Mouse (Mus musculus) embryonic facial prominence, embryonic 10.5 days (tissue): ENCODE results near the gene Hoxa6. TPM values are rescaled to one million over a fixed set of nuclear protein-coding genes. Genes with fewer than 3 reads are reported as not detected.

ENCODE experiments used
- DNase-seq: peaks from one replicate; pipeline ENCODE4 v3.0.0-alpha.2; 2017; ENCODE audit warnings: low spot score
- H3K27ac ChIP-seq: fragments of 300-500 bp; sonication (generic); replicated peaks from 2 replicates; pipeline ENCODE4 v1.5.1; 2016; ENCODE audit warnings: mild to moderate bottlenecking
- H3K27me3 ChIP-seq: fragments of 300-500 bp; sonication (generic); replicated peaks from 2 replicates; pipeline ENCODE4 v1.6.1; 2016; ENCODE audit warnings: low read depth, mild to moderate bottlenecking; ENCODE audit not compliant: poor library complexity, severe bottlenecking
- H3K36me3 ChIP-seq: fragments of 300-500 bp; sonication (generic); replicated peaks from 2 replicates; pipeline ENCODE4 v1.6.1; 2016; ENCODE audit warnings: mild to moderate bottlenecking, moderate library complexity
- H3K4me1 ChIP-seq: fragments of 300-500 bp; sonication (generic); 2 replicates; pipeline ENCODE4 v1.6.1; 2016
- H3K4me3 ChIP-seq: fragments of 300-500 bp; sonication (generic); 2 replicates; pipeline ENCODE4 v1.5.1; 2016; ENCODE audit warnings: mild to moderate bottlenecking, moderate library complexity
- H3K9me3 ChIP-seq: fragments of 300-500 bp; sonication (generic); 2 replicates; pipeline ENCODE4 v1.6.1; 2016; ENCODE audit warnings: mild to moderate bottlenecking
- WGBS: fragments of 180-500 bp; shearing (Covaris S2); methylation state at CpG from one replicate; pipeline ENCODE4 v1.1.7; 2016; 5-methylcytosine and 5-hydroxymethylcytosine counted together
- polyA plus RNA-seq: library from polyadenylated mRNA; unstranded; fragments of >200 nt; fragmentation: Nextera tagmentation; extraction: Ambion mirVana; gene quantifications from 2 replicates; pipeline ENCODE4 v1.2.1, GENCODE M21; 2016

Gene Hoxa6
- polyA plus RNA-seq, 1 experiment from 2014 or later = not detected

DNA sequence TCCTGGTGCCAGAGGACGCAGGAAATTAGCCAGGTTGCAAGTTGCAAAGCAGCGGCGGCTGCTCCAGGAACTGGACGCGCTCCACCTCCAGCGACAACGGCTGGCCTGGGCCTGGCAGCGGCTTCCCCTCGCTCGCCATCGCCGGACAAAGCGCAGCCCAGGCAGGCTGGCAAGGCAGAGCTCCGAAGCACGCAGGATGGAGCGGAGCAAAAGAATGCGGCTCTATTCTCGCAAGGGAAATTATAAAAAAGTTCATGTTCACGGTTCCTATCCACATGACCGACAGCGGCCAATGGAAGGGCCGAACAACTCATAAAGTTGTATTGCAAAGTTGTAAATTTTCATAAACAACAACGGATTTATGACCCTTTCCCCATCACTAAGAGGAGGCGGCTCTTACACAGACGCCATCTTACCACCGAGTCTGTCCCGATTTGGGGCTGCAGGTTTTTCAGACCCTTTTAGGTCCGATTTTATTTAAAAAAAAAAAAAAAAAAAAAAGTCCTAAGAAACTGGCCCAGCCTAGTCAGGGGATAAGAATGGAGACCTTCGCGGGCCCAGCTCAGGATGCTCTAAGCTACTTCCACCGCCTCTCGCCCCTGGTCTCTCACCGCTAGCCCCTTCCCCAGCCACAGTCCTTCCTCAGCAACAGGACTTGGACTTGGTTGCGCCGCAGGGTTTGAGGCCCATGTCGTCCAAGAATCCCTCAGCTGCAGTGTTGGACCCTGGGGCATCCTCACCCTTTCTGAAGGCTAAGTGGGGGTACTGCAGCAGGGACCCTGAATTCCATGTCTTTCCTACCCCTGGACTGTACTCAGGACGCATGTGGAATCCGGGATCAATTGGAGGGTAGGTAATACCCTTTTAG is 4.8 kb upstream of the Hoxa6 start, which contains the start of the genes Hoxa3 and Gm28308:
Gene Hoxa3, minus strand, starts transcription at position 218 of the 868 bp plus-strand sequence.
Gene Gm28308, minus strand, starts transcription at position 221 of the 868 bp plus-strand sequence.
- Histone ChIP-seq H3K27me3 (peaks cover 100% of the 10 kb centered on the region), H3K9me3 (no peaks in the 10 kb centered on the region), H3K4me3 (peak within 1 kb of the TSS; percentile 9; the same call in 1 of the 2 replicates), H3K27ac (no peak within 1 kb of the TSS), H3K36me3 (no peaks in the 10 kb centered on the region), H3K4me1 (peaks cover 22% of the 10 kb centered on the region)
- 2% methylated on average over 38 of the region's 38 CpGs for WGBS
- DNase-seq = no peak

DNA sequence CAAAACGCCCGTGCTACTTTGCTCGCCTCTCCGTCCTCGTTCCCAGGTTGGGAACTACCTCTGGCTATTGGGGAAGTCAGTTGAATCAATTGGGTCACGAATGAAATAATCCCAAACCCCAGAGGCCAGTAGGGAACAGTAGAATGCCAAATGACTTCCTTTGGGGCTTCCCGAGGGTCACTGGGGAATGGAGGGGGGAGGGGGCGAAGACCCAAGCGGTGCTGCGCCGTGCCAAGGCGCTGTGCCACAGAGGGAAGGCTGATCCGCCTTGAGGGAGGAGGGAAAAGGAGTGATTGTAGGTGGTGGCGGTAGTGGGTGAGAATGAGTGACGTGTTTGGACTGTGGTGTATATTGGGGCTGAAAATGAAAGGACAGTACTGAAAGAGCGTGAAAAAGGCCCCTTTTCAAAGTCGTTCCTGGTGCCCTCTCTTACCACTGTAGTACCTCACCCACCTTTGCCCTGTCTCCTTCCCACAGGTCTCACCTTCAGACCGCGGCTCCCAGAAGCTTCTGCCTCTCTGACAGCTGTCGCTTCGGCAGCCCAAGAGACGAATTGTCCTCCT is 4.1 kb upstream of the Hoxa6 start:
- H3K36me3 ChIP-seq = no peaks in the 10 kb centered on the region
- no peaks in the 10 kb centered on the region for H3K9me3 ChIP-seq
- H3K27ac ChIP-seq = no peak overlapping the region
- WGBS = 2% methylated on average over 22 of the region's 22 CpGs
- no peak for DNase-seq
- peaks cover 20% of the 10 kb centered on the region for H3K4me1 ChIP-seq
- H3K27me3 ChIP-seq = peaks cover 100% of the 10 kb centered on the region
- H3K4me3 ChIP-seq = no peak overlapping the region

DNA sequence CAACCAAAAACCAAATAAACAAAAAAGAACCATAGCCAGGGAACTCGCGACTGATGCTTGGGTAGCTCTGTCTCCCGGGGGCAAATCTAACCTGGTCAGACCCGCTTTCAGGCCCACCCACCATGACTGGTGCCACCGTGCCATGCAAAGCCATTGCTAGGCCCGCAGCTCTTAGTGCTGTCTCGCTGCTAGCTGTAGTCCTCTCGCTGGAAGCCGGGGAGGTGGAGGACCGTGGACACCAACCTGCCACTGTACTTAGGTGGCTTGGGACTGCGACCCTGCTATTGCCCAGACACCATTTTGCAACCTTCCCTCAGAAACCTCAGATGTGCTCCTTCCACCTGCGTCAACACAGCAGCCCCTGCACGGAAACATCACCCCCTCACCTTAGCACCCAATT is 3.4 kb upstream of the Hoxa6 start:
- DNase-seq = no peak
- Histone ChIP-seq H3K9me3 (no peaks in the 10 kb centered on the region), H3K36me3 (no peaks in the 10 kb centered on the region), H3K4me1 (peaks cover 13% of the 10 kb centered on the region), H3K27ac (no peak overlapping the region), H3K27me3 (peaks cover 100% of the 10 kb centered on the region), H3K4me3 (no peak overlapping the region)
- 3% methylated on average over 13 of the region's 13 CpGs for WGBS

GRCm38 (mm10) chr6:52211170-52211935 is 2.8 kb upstream of the Hoxa6 start:
- H3K27ac ChIP-seq = no peak overlapping the region
- no peaks in the 10 kb centered on the region for H3K36me3 ChIP-seq
- 0 out of 2 replicates have a peak overlapping the region, but pooled peaks have one; percentile 20 for H3K4me3 ChIP-seq
- under 1% methylated on average over 37 of the region's 37 CpGs for WGBS
- peaks cover 10% of the 10 kb centered on the region; the same call in 1 of the 2 replicates for H3K4me1 ChIP-seq
- DNase-seq = peak; percentile 85
- peaks cover 100% of the 10 kb centered on the region for H3K27me3 ChIP-seq
- H3K9me3 ChIP-seq = no peaks in the 10 kb centered on the region

DNA sequence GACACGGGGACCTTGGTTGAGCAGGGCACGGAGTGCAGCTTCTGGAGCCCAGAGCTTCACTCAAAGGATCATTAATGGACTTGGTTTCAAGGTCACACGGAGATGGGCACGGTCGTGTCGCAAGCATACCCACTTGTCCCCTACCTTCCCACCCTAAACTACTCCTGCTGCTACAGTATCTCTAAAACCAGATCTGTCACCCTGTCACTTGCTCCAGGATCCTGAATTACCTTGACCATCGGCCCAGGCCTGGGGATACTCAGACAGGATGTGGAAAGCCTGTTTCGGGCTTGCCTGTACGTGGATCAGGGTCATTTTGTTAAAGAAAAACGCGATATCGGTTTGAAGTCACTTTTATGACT is 1.1 kb upstream of the Hoxa6 start:
- Histone ChIP-seq H3K36me3 (no peaks in the 10 kb centered on the region), H3K9me3 (no peaks in the 10 kb centered on the region), H3K27ac (no peak overlapping the region), H3K4me1 (peaks cover 10% of the 10 kb centered on the region; the same call in 1 of the 2 replicates), H3K27me3 (peaks cover 100% of the 10 kb centered on the region), H3K4me3 (no peak overlapping the region)
- peak; percentile 42 for DNase-seq
- whole genome bisulfite sequencing = 6% methylated on average over 12 of the region's 12 CpGs

- Histone ChIP-seq H3K4me3 (peak overlapping the region; percentile 21), H3K27ac (no peak overlapping the region), H3K36me3 (no peaks in the 10 kb centered on the region), H3K4me1 (peaks cover 15% of the 10 kb centered on the region), H3K27me3 (peaks cover 100% of the 10 kb centered on the region), H3K9me3 (no peaks in the 10 kb centered on the region)
- WGBS = 3% methylated on average over 18 of the region's 18 CpGs
- DNase-seq = peak; percentile 42
These were observed 554 bp upstream of the Hoxa6 start for GRCm38 (mm10) chr6:52208868-52209684.

GRCm38 (mm10) chr6:52207684-52207976 is 892 bp downstream of the Hoxa6 start:
- peaks cover 21% of the 10 kb centered on the region for H3K4me1 ChIP-seq
- DNase-seq = no peak

GRCm38 (mm10) chr6:52206882-52207683 is 1.4 kb downstream of the Hoxa6 start:
- DNase-seq = peak; percentile 34
- no peak overlapping the region for H3K27ac ChIP-seq
- peaks cover 21% of the 10 kb centered on the region for H3K4me1 ChIP-seq
- H3K27me3 ChIP-seq = peaks cover 100% of the 10 kb centered on the region
- WGBS = 2% methylated on average over 4 of the region's 4 CpGs
- H3K9me3 ChIP-seq = no peaks in the 10 kb centered on the region
- H3K4me3 ChIP-seq = no peak overlapping the region
- H3K36me3 ChIP-seq = no peaks in the 10 kb centered on the region

More at GRCm38 (mm10) chr6:52207684-52207976, 892 bp downstream of the Hoxa6 start:
- H3K4me3 ChIP-seq = no peak overlapping the region
- no peaks in the 10 kb centered on the region for H3K9me3 ChIP-seq
- no peaks in the 10 kb centered on the region for H3K36me3 ChIP-seq
- no peak overlapping the region for H3K27ac ChIP-seq
- peaks cover 100% of the 10 kb centered on the region for H3K27me3 ChIP-seq

DNA sequence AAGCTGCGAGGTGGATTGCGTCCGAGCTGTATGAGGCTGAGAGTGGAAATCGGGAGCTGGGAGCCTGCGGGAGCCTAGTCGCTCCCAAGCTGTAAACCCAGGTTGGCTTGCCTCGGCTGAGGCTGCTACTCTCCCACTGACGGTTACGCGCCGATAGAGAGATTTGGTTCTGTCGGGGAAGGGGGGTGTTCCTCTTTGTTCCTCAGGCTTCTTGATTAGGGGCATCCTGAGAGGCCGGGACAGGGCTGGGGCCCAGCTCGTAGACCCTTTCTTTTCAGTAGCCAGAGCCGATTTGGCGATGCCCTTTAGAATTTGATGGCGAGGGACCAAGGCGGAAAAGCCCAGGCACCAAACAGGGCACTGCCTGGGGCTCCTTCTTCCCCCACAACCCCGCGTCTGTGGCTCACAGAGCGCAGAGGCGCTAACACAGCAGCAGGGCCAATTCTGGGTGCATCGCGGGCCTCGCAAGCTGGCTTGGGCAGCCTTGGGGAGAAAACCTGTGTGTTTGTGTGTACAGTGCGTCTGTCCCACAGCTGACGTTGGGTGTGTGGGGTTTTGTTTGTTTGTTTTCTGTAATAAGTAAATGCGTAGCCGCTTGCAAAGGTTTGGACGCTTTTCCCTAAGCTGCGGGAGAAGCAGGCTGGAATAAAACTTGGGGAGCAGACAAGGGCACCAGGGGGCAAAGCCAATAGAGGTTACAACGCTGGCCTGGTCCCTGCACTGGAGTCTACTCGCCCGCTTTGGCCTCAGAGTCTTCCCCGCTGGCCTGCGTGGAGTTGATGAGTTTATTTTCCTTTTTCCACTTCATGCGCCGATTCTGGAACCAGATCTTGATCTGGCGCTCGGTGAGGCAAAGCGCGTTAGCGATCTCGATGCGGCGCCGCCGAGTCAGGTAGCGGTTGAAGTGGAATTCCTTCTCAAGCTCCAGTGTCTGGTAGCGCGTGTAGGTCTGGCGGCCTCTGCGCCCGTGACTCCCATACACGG is 2.6 kb downstream of the Hoxa6 start:
- peak; percentile 60 for DNase-seq
- no peaks in the 10 kb centered on the region for H3K9me3 ChIP-seq
- H3K27me3 ChIP-seq = peaks cover 100% of the 10 kb centered on the region
- under 1% methylated on average over 55 of the region's 55 CpGs for WGBS
- peaks cover 21% of the 10 kb centered on the region for H3K4me1 ChIP-seq
- H3K27ac ChIP-seq = no peak overlapping the region
- H3K36me3 ChIP-seq = no peaks in the 10 kb centered on the region
- H3K4me3 ChIP-seq = no peak overlapping the region

- DNase-seq = peak; percentile 54
- Histone ChIP-seq H3K27ac (no peak overlapping the region), H3K27me3 (peaks cover 100% of the 10 kb centered on the region), H3K9me3 (no peaks in the 10 kb centered on the region), H3K4me3 (no peak overlapping the region), H3K4me1 (peaks cover 21% of the 10 kb centered on the region), H3K36me3 (no peaks in the 10 kb centered on the region)
- WGBS = 5% methylated on average over 14 of the region's 14 CpGs
These were observed 3.3 kb downstream of the Hoxa6 start for GRCm38 (mm10) chr6:52205221-52205620.
